Mouse (Mus musculus) lung, embryonic 16.5 days (tissue): ENCODE measurements around the gene Armc6. TPM values are rescaled to one million over a fixed set of nuclear protein-coding genes. Genes with fewer than 3 reads are reported as not detected.
"Not testable (repeated sequence)": the region's sequence is repeated elsewhere in the genome, so short reads cannot be mapped to it uniquely, and the experiment has no call there.

Experiments used
- ATAC-seq: fragments of 200-750 bp; cut with Nextera tagmentation; 2 replicates; pipeline ENCODE4 v1.8.0; 2017; ENCODE audit warnings: low read depth, mild to moderate bottlenecking, moderate library complexity
- H3K27ac ChIP-seq: fragments of 300-500 bp; sonication (generic); 2 replicates; pipeline ENCODE4 v1.5.1; 2014; ENCODE audit warnings: mild to moderate bottlenecking, control low read depth, low read length
- H3K27me3 ChIP-seq: fragments of 300-500 bp; sonication (generic); 2 replicates; pipeline ENCODE4 v1.6.1; 2014; ENCODE audit warnings: low read depth, low read length, mixed read lengths; ENCODE audit not compliant: control insufficient read depth, insufficient read depth
- H3K36me3 ChIP-seq: fragments of 300-500 bp; sonication (generic); 2 replicates; pipeline ENCODE4 v1.6.1; 2014; ENCODE audit warnings: low read length; ENCODE audit not compliant: control insufficient read depth, insufficient read depth
- H3K4me1 ChIP-seq: fragments of 300-500 bp; sonication (generic); replicated peaks from 2 replicates; pipeline ENCODE4 v1.6.1; 2014; ENCODE audit warnings: low read length, mixed read lengths; ENCODE audit not compliant: control insufficient read depth, insufficient read depth
- H3K4me2 ChIP-seq: fragments of 300-500 bp; sonication (generic); 2 replicates; pipeline ENCODE4 v1.6.1; 2014; ENCODE audit warnings: low read depth, low read length, control low read depth
- H3K4me3 ChIP-seq: fragments of 300-500 bp; sonication (generic); 2 replicates; pipeline ENCODE4 v1.5.1; 2014; ENCODE audit warnings: mild to moderate bottlenecking, low read length, control low read depth
- H3K9ac ChIP-seq: fragments of 300-500 bp; sonication (generic); 2 replicates; pipeline ENCODE4 v1.6.1; 2014; ENCODE audit warnings: low read length, control low read depth
- H3K9me3 ChIP-seq: fragments of 300-500 bp; sonication (generic); 2 replicates; pipeline ENCODE4 v1.6.1; 2016; ENCODE audit warnings: low read length; ENCODE audit not compliant: control insufficient read depth
- WGBS: fragments of 180-500 bp; shearing (Covaris S2); extraction: QIAGEN DNeasy Blood & Tissue Kit; methylation state at CpG from one replicate; pipeline ENCODE4 v1.1.7; 2014; 5-methylcytosine and 5-hydroxymethylcytosine counted together
- polyA plus RNA-seq: library from polyadenylated mRNA; unstranded; fragments of >200 nt; fragmentation: Nextera tagmentation; extraction: Ambion mirVana; gene quantifications from 2 replicates; pipeline ENCODE4 v1.2.1, GENCODE M21; 2015

Gene Armc6
- polyA plus RNA-seq, 1 experiment from 2014 or later: 22.4 TPM

DNA sequence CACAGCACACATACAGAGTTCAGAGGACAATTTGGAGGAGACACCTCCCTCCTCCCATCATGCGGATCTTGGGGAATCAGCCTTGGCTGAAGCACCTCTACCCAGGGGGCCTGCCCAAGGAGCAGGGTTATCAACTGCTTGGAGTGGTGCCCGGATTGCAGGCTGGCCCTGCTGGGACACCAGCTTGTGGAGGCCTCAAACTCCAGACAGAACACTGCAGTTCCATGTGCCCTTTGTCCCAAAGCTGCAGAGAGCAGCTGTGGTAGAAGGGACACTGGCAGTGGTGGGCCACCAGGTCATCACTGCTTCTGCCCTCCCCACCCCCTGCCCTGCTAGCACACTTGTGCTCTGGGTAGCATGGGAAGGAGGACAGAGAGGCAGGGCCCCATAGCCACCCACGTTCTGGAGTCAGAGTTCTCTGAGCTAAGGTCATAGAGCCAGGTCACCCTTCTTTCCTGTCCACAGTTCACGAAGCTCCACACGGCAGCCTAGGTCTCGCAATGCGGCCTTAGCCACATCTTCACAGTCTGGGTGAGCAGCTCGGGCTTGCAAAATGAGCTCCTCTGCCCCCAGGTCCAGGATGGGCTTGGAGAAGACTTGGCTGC, 13.9 kb downstream of the Armc6 start:
- no peak overlapping the region for H3K4me2 ChIP-seq
- H3K27ac ChIP-seq: no peak overlapping the region
- 0 out of 2 replicates have a peak, but pooled peaks cover 2% of the 10 kb centered on the region for H3K4me1 ChIP-seq
- no peak for ATAC-seq
- WGBS: 68% methylated on average over 8 of the region's 8 CpGs
- no peak overlapping the region for H3K4me3 ChIP-seq
- H3K9ac ChIP-seq: no peak overlapping the region
- peaks cover 15% of the 10 kb centered on the region for H3K36me3 ChIP-seq
- no peaks in the 10 kb centered on the region for H3K27me3 ChIP-seq
- H3K9me3 ChIP-seq: no peaks in the 10 kb centered on the region

DNA sequence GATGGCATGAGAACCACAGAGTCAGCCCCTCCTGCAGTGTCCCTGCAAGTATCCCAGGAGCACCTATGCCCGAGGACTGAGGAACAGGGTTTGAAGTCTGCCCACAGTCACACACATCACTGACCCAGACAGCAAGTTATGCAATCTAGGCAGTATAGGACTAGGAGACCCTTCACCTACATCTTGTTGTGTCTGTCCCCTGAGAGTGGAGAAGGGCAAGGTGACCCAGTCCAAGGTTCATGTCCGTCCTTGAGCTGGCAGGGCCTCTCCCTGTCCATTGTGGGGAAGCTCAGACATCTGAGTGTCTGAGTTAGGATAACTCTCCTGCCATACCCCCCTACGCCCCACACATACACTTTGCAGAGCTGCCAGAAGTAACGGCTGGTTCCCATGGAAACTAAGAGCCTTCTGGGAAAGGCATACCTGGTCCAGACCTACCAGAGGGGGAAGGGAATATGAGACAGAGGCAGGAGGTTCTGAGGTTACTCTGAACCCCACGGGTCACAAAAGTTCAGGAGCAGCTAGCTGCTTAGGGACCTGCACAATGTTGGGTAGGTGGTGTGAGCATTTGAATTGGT, 15.1 kb downstream of the Armc6 start:
- Histone ChIP-seq H3K9me3 (no peaks in the 10 kb centered on the region), H3K27ac (no peak overlapping the region), H3K27me3 (no peaks in the 10 kb centered on the region), H3K36me3 (peaks cover 9% of the 10 kb centered on the region), H3K9ac (no peak overlapping the region), H3K4me2 (no peak overlapping the region), H3K4me3 (no peak overlapping the region), H3K4me1 (0 out of 2 replicates have a peak, but pooled peaks cover 2% of the 10 kb centered on the region)
- 47% methylated on average over 5 of the region's 5 CpGs for WGBS
- ATAC-seq: no peak

DNA sequence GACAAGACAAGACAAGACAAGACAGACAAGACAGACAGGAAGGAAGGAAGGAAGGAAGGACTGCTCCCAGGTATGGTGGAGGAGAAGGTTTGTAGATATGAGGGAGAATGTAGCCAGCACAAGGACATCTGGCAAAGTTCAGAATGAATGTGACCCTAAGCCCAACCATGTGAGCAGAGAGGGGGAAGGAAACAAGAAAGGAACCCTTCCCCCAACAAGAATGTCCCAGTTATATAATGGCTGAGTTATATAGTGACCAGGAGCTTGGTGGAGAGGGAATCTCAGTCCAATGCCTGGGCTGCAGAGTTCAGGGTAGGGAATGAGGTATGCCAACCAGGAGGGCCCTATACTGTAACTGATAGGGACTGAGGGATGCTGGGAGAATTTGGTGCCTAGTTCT, 16.8 kb downstream of the Armc6 start:
- no peaks in the 10 kb centered on the region for H3K9me3 ChIP-seq
- H3K4me3 ChIP-seq: no peak overlapping the region
- no peak for ATAC-seq
- H3K36me3 ChIP-seq: peaks cover 5% of the 10 kb centered on the region; the same call in 1 of the 2 replicates
- no peak overlapping the region for H3K27ac ChIP-seq
- no peak overlapping the region for H3K4me2 ChIP-seq
- H3K4me1 ChIP-seq: 0 out of 2 replicates have a peak, but pooled peaks cover 2% of the 10 kb centered on the region
- H3K27me3 ChIP-seq: no peaks in the 10 kb centered on the region
- no peak overlapping the region for H3K9ac ChIP-seq

DNA sequence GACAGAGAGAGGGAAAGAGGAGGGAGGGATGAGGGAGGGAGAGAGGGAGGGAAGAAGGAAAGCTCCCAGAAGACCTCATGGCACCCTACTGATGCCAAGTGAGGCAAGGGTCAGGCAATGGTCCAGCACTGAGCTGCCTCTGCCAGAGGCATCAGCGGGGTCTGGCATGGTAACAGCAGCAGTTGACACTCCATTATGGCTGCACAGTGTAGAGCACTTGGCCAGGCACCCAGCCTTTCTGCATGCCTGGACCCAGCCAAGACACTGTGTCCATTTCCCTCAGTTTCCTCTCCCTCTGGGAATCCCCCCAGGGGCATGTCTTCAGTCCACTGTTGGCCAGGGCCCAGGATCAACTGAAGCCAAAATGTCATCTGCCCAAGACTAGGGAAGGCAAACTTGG, 17.7 kb downstream of the Armc6 start:
- Histone ChIP-seq H3K9ac (no peak overlapping the region), H3K36me3 (no peaks in the 10 kb centered on the region), H3K27ac (peak overlapping the region; percentile 2; the same call in 1 of the 2 replicates), H3K4me2 (no peak overlapping the region), H3K9me3 (no peaks in the 10 kb centered on the region), H3K27me3 (no peaks in the 10 kb centered on the region), H3K4me3 (no peak overlapping the region), H3K4me1 (0 out of 2 replicates have a peak, but pooled peaks cover 3% of the 10 kb centered on the region)
- WGBS: 55% methylated on average over 1 of the region's 1 CpGs
- ATAC-seq: peak; percentile 17

DNA sequence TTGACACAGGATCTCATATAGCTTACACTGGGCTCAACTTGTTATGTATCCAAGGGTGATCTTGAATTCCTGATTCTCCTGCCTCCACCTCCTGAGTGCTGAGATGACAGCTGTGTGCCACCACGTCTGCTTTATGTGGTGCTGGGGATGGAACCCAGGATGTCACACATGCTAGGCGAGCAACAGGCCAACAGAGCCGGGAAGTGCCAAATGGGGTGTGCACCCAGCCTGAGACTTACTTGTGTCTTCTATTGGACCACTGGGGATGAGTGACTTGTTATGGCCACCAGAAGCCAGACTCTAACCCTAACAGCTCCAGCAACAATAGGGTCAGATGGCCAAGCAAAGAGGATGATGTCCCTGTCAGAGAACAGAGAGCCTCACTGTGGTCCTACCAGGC, 18.1 kb downstream of the Armc6 start:
- not testable (repeated sequence) for ATAC-seq, H3K4me3 ChIP-seq, H3K4me2 ChIP-seq, H3K4me1 ChIP-seq, H3K27ac ChIP-seq, H3K27me3 ChIP-seq, H3K9ac ChIP-seq, H3K36me3 ChIP-seq, H3K9me3 ChIP-seq
- WGBS: 58% methylated on average over 3 of the region's 3 CpGs

DNA sequence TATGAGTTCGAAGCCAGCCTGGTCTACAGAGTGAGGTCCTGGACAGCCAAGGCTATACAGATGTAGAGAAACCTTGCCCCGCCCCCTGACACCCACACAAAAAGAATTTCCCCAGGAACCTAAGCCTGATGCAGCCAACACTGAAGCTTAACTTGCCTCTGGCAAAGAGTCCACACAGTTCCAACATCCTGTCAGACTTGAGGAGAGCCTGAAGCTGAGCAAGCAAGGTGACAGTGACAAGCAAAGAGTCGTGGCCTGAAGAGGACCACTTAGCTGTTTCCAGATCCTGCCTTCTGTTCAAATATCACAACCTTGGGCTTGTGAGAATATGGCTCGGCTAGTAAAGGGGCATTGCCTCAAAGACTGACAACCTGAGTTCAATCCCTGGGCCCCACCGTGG, 19.2 kb downstream of the Armc6 start:
- Histone ChIP-seq H3K36me3 (no peaks in the 10 kb centered on the region), H3K9ac (no peak overlapping the region), H3K4me2 (no peak overlapping the region), H3K9me3 (no peaks in the 10 kb centered on the region), H3K4me3 (no peak overlapping the region), H3K27ac (no peak overlapping the region), H3K4me1 (peaks cover 14% of the 10 kb centered on the region; the same call in 1 of the 2 replicates), H3K27me3 (no peaks in the 10 kb centered on the region)
- no peak for ATAC-seq
- WGBS: 61% methylated on average over 5 of the region's 5 CpGs

DNA sequence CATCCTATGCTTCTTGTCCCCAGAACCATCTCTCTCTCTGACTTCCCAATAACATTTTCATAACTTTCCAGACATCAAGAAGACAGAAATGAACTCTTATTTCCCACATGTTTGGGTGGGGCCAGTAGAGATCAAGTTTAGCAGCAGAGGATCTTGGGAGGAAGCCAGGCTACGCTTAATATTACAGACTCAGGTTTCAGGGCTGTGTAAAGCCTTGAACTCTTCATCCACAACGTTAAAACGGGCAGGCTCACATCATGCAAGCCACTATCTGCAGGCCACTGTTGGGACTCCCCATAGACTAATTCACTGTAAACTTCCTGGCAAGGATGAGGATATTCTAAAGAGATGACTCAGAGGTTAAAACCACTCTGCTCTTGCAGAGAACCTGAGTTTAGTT, 19.9 kb downstream of the Armc6 start:
- H3K36me3 ChIP-seq: no peaks in the 10 kb centered on the region
- H3K27me3 ChIP-seq: no peaks in the 10 kb centered on the region
- no peak overlapping the region for H3K9ac ChIP-seq
- no peak overlapping the region for H3K4me2 ChIP-seq
- H3K9me3 ChIP-seq: no peaks in the 10 kb centered on the region
- 68% methylated on average over 3 of the region's 3 CpGs for WGBS
- no peak overlapping the region for H3K4me3 ChIP-seq
- no peak overlapping the region for H3K27ac ChIP-seq
- ATAC-seq: no peak
- peaks cover 14% of the 10 kb centered on the region; the same call in 1 of the 2 replicates for H3K4me1 ChIP-seq

DNA sequence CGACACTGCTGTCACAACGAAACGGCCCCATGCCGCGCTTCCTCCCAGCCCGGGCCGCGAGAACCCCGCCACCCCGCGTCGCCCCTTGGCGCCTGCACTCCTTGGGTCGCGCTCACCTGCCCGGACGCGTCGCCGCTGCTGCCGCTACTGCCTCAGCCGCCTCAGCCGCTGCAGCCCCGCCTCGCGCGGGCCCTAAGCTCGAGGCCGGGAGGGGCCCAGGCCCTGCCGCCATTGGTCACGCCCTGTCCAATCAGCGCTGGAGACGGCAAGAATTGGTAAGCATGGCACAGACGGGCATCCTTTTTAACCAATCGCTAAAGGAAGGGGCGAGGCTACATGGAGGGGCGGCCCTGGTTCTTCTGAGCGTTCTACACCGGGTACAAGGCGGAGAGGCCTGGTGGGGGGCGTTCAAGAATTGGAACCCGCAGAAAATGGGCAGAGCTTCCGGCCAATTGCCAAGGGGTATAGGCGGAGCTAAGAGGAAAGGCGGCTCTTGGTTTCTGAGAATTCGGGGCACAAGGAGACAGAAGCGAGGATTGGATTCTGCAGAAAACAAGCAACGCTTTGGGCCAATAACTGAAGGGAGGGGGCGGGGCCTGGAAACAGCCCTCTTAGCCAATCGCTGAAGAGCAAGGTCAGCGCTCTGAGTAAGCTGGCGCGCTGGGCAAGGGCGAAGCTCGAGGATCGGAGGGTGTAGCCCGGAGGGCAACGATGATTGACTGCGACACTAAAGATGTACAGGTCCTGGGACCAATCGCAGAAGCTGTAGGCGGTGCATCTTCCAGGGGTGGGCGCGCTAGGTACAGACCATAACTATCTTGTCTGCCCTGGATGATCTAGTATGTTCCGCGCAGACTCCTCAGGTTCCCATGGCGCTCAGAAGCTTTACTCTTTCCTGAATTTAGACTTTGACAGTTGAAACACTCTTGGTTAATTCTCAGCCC, 21.9 kb downstream of the Armc6 start, which contains the start of gene Slc25a42:
Gene Slc25a42, minus strand, starts transcription at position 194 of the 944 bp plus-strand sequence.
- Histone ChIP-seq H3K27ac (peak within 1 kb of the TSS; percentile 59), H3K4me1 (peaks cover 14% of the 10 kb centered on the region; the same call in 1 of the 2 replicates), H3K27me3 (no peaks in the 10 kb centered on the region), H3K36me3 (no peaks in the 10 kb centered on the region), H3K4me2 (peak within 1 kb of the TSS; percentile 99), H3K9ac (peak within 1 kb of the TSS; percentile 78), H3K4me3 (peak within 1 kb of the TSS; percentile 74), H3K9me3 (no peaks in the 10 kb centered on the region)
- ATAC-seq: peak; percentile 97
- under 1% methylated on average over 66 of the region's 66 CpGs for WGBS

DNA sequence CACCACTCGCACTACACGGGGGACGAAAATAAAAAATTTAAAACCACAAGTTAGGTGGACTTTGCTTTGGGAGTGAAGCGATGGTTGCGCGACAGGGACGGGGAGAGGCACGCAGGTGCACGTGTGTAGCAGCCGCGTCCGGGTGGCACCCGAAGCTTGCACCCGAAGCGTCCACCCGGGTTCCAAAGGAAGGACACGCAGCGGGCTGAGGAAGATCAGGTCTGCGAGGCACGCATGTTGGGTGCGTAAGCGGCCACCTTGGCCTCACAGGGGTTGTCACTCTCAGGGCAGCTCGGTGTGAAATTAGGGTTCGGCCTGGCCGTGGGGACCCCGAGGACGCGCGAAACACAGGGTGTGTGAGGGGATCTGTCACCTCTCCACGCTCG, 22.5 kb downstream of the Armc6 start:
- ATAC-seq: no peak
- Histone ChIP-seq H3K4me3 (peak overlapping the region; percentile 74), H3K36me3 (no peaks in the 10 kb centered on the region), H3K9ac (peak overlapping the region; percentile 78), H3K4me2 (peak overlapping the region; percentile 99), H3K4me1 (peaks cover 14% of the 10 kb centered on the region; the same call in 1 of the 2 replicates), H3K9me3 (no peaks in the 10 kb centered on the region), H3K27ac (no peak overlapping the region), H3K27me3 (no peaks in the 10 kb centered on the region)
- whole genome bisulfite sequencing: under 1% methylated on average over 31 of the region's 31 CpGs
